Mouse (Mus musculus): Measurements from ENCODE around the gene B020011L13Rik.
"Not testable (repeated sequence)": the region's sequence is repeated elsewhere in the genome, so short reads cannot be mapped to it uniquely, and the experiment has no call there.

Gene B020011L13Rik

DNA sequence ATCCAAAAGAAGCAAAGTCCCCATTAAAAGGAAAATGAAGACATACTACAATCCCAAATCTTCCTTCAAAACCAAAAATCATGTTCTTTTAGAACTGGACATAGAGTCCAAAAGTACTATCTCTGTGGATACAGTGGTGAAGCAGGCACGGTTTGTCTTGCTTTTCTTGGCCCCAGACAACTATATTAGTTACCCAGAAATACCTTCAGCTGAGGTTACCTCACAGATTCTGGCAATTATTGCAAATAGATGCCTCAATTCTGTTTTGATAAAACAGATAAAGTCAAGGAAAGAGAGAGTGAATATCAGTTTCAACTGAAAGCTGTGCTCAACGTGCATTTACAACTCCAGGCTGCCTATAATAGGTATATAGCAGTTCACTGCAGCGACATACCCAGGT, at the start of gene B020011L13Rik:
TSS of gene B020011L13Rik (plus strand) at position 301 of the 400 bp plus-strand sequence.
- DNase-seq (ENCODE audit: low read depth): not testable (repeated sequence)

DNA sequence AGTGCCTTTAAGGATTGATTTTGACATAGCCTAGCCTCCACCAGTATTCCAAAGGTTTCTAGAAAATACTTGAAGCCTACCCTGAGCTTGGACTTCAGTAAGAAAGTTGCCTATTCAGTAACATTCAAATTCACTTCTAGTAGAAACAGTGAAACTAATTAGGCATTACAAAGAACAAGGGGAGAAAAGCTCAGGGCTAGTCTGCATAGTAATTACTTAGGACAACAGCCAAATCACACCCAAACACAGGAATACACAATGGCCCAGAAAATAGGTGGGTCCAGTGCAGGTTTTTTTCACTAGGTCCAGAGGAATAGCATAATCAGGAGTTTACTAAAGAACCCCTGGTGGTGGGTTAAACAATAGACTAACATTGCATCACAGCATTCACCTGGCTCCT, 35.3 kb downstream of the B020011L13Rik start:
- DNase-seq (ENCODE audit: low read depth): not testable (repeated sequence)

DNA sequence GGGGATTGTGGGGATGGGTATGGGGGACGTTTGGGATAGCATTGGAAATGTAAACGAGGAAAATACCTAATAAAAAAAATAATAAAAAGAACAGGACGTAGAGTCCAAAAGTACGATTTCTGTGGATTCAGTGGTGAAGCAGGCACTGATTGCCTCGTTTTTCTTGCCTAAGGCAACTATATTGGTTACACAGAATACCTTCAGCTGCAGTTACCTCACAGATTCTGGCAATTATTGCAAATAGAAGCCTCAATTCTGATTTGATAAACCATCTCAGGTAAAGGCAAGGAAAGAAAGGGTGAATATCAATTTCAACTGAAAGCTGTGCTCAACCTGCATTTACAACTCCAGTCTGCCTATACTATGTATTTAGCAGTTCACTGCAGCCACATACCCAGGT, 48.8 kb downstream of the B020011L13Rik start, which contains the start of gene Gm28360:
TSS of gene Gm28360 (plus strand) at position 301 of the 400 bp plus-strand sequence.
- not testable (repeated sequence) for DNase-seq (ENCODE audit: low read depth)

GRCm38 (mm10) chr1:117851718-117852117, 70.8 kb downstream of the B020011L13Rik start:
- not testable (repeated sequence) for DNase-seq (ENCODE audit: low read depth)
